Mouse (Mus musculus) brown adipose tissue, adult 24 weeks (tissue): ENCODE data around the gene Ccdc137. TPM values are rescaled to one million over a fixed set of nuclear protein-coding genes. Genes with fewer than 3 reads are reported as not detected.
"Not testable (repeated sequence)": the region's sequence is repeated elsewhere in the genome, so short reads cannot be mapped to it uniquely, and the experiment has no call there.

Experiments
- H3K27ac ChIP-seq: fragments of 200-500 bp; replicated peaks from 2 replicates; pipeline ENCODE4 v1.5.1; 2012; ENCODE audit warnings: low read depth, mild to moderate bottlenecking, low read length
- H3K4me1 ChIP-seq: fragments of 200-500 bp; 2 replicates; pipeline ENCODE4 v1.6.1; 2012; ENCODE audit warnings: low read length, mixed read lengths; ENCODE audit not compliant: control insufficient read depth, insufficient read depth, insufficient read length
- H3K4me3 ChIP-seq: fragments of 200-500 bp; 2 replicates; pipeline ENCODE4 v1.5.1; 2012; ENCODE audit warnings: low read depth, mild to moderate bottlenecking, low read length, moderate library complexity; ENCODE audit not compliant: insufficient read depth
- polyA plus RNA-seq: library from polyadenylated mRNA; stranded (reverse); fragments of >200 nt; gene quantifications from 2 replicates; pipeline ENCODE4 v1.2.4, GENCODE M21; 2012; ENCODE audit not compliant: missing spikeins, insufficient read depth, insufficient read length

Gene Ccdc137
- polyA plus RNA-seq: 5.7 and 8.6 TPM in 2 replicates

DNA sequence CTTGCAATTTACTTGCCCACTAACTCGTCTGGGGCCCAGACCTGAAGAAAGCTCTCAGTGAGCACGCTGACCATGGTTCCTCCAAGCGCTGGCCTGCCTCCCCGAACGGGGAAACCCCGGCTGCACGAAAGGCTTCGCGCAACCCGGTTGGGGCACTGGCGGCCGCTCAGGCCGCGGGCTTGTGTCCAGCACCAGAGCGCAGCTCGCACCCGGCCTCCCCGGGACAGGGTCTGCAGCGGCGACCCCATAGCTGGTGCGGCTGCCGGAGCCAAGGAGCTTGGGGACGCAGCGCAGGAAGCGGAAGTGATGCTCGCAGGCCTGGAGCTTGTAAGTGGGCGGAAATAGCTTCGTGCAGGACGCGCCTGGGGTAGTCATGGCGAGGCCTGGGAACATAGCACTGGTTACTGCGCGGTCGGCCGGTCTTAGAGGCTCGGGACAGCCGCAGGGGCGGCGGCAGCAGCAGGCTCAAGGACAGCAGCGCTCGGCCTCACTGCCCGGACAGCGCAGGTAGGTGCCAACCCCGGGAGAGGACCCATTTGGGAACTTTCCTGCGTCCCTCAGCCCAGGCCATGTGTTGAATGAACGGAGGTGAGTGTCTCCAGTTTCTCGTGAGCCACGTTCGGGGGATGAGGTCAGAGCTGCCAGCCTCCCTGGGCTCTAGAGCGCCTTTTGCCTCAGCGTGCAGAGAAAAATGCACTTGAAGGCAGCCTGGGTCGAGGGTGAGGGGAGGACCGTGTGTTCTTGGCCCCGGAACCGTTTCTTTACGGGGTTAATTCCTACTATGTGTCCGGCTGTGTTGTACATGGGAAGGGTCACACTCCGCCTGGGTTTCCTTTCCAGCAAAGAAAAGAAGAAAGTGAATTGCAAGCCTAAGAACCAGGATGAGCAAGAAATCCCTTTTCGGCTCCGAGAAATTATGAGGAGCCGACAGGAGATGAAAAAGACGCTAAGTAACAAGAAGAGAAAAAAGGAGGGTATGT, at the start of gene Ccdc137, which contains the start of gene Oxld1:
TSS of gene Ccdc137 (plus strand) at position 344 of the 980 bp plus-strand sequence.
TSS of gene Oxld1 (minus strand) at position 297 of the 980 bp plus-strand sequence.
- Histone ChIP-seq H3K4me3 (peak within 1 kb of the TSS; percentile 88), H3K4me1 (no peaks in the 10 kb centered on the region), H3K27ac (peak within 1 kb of the TSS; percentile 79)

DNA sequence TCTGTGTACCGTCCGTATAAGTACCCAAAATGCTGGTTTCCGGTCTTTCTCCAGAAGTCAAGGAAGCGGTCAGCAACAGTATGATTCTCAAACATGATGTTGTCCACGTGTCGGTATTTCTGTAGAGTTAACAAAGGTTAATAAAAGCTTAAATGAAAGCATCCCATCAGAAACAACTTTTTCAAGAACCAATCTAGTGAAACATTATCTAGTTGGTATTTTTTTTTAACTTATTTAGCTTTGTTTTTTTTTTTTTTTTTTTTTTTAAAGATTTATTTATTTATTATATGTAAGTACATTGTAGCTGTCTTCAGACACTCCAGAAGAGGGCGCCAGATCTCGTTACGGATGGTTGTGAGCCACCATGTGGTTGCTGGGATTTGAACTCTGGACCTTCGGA, 44.3 kb upstream of the Ccdc137 start:
- not testable (repeated sequence) for H3K27ac ChIP-seq, H3K4me3 ChIP-seq, H3K4me1 ChIP-seq

DNA sequence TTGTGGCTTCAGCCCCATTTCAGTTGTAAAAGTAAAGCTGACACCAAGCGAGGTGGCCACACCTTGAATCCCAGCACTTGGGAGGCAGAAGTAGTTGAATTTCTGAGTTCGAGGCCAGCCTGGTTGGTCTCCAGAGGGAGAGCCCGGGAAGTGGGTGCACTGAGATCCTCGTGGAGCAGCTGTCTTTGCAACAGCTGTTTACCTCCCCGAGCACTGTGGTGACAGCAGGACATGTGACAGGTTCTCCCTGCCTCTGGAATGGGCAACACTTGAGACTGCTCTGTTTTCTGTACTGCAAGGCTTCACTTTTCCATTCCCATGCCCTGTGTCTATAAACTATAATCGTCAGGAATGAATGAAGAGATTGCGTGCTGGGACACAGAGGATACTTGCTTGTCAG, 40.1 kb upstream of the Ccdc137 start:
- Histone ChIP-seq H3K27ac (no peak overlapping the region), H3K4me3 (no peak overlapping the region), H3K4me1 (no peaks in the 10 kb centered on the region)

- no peak overlapping the region for H3K4me3 ChIP-seq
- H3K4me1 ChIP-seq: no peaks in the 10 kb centered on the region
- no peak overlapping the region for H3K27ac ChIP-seq
Observed at GRCm38 (mm10) chr11:120418592-120418991, 39.3 kb upstream of the Ccdc137 start.

- no peak overlapping the region for H3K4me3 ChIP-seq
- H3K4me1 ChIP-seq: no peaks in the 10 kb centered on the region
- no peak overlapping the region for H3K27ac ChIP-seq
Observed at GRCm38 (mm10) chr11:120422651-120423568, 35.0 kb upstream of the Ccdc137 start.

DNA sequence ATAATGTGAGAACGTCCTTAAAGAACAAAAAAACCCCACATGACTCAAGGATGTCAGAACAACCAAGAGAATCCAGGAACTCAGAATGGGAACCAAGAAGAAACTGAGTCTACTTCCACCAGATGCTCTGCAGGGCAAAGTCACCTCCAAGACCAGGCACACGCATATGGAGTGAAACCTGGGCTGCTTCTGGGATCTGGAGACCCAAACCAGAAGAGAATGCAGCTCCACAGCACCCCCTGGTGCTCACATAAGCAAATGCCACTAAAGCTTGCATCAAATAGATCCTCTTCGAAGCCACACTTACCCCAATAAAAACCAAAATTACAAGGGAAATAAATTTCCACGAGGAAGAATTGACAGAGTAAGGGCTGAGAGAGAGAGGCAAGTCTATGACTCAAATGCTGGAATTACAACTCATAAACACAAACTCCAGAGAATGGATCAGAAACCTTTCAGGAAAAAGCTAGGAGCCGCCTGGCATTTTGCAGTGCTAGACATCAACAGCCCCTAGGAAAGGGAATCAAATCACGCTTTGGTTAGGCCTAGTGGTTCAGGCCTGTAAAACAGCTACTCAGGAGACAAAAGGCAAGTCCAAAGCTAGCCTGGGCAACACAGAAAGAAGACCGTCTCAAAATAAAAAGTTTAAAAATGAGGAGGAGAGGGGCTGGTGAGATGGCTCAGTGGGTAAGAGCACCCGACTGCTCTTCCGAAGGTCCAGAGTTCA, 34.2 kb upstream of the Ccdc137 start:
- Histone ChIP-seq H3K4me3 (no peak overlapping the region), H3K4me1 (no peaks in the 10 kb centered on the region), H3K27ac (no peak overlapping the region)

DNA sequence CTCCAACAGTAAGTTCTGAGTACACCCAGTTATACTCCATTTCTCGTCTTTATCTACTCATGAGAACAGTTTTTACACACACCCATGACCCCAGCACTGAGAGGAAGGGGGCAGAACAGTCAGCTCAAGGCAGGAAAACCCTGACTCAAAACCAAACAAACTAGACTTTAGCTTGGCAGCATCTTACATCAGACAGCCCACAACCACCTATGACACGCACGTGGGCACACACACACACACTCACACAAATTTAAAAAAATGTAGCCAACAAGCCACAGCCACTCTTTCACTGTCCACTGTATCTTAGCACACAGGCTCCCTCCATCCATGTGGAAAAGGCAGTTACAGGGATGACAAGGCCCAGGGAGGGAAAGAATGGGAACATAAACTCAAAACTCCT, 31.2 kb upstream of the Ccdc137 start:
- Histone ChIP-seq H3K4me1 (no peaks in the 10 kb centered on the region), H3K4me3 (no peak overlapping the region), H3K27ac (no peak overlapping the region)

DNA sequence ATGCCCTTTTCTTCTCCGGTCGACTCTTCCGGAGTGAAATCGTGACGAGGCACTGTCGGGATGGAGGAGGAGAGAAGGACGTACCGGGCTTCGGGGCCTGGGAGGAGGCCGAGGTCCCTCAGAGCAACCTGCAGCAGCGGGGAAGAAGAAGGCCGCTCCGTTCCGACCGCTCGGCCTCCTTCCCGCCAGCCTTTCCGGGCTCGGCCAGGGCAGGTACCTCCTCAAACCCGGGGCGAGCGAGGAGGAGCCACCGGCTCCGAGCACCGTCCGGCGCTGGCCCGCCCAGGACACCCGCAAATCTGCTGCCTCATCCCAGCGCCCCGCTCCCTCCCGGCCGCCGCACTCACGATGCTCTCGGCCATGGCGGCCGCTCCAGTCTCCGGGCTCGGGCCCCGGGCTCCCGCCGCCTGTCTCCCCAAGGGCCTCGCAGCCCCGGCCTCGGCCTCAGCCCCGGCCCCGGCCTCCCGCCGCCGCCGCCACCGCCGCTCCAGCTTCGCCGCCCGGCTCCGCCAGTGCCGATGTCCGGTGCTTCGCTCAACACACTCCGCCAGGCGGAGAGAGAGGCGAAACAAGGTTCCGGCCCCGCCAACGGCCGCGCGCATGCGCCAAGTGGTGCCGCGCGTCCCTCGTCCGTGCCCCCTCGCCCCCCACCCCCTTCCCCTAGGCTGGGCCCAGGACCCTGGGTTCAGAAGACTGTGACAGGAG, 20.6 kb upstream of the Ccdc137 start, which contains the start of gene Nploc4:
TSS of gene Nploc4 (minus strand) at position 557 of the 705 bp plus-strand sequence.
- Histone ChIP-seq H3K4me3 (peak within 1 kb of the TSS; percentile 85), H3K27ac (peak within 1 kb of the TSS; percentile 68), H3K4me1 (peaks cover 6% of the 10 kb centered on the region; the same call in 1 of the 2 replicates)

DNA sequence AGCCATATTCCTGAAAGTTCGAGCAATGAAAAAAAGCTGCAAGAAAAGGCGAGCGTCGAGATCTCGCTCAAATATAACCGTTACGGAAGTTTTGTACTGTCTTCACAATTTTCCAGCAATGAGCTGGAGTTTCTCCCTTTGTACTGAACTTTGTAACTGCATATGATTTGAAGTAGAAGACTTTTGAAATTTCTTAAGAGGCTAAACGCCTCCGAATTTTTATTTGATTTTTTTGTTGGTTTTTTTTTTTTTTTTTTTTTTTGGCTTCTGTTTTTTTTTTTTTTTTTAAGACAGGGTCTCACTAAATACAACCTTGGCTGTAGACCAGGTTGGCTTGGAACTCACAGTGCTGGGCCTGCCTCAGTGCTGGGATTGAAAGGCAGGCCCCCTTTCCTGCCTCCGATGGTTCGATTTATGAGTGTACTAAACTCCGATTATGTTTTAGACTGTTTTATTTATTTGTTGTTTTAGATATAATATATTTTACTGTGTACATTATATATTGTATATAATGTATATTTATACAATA, 20.0 kb upstream of the Ccdc137 start:
- Histone ChIP-seq H3K27ac (no peak overlapping the region), H3K4me1 (peaks cover 6% of the 10 kb centered on the region; the same call in 1 of the 2 replicates), H3K4me3 (peak overlapping the region; percentile 85)

DNA sequence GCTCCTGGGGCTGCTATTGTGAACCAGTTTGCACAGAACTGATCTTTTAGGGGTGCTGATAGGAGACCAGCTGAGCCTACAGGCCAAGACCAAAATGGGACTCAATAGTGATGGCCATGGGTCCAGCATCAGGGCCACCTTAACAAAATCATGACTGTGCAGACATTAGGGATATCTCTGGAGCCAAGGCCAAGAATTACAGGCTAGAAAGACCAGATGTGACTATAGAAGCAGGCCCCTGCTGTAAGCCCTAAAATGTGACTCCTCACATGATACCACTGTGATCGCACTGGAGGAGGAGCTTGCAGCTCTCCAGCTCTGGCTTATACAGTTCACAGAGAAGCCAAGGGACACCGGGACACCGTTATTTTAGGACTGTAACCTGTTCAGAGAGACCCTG, 15.6 kb upstream of the Ccdc137 start, which contains the start of gene Tspan10:
TSS of gene Tspan10 (plus strand) at position 301 of the 400 bp plus-strand sequence.
- Histone ChIP-seq H3K4me1 (no peaks in the 10 kb centered on the region), H3K27ac (no peak within 1 kb of the TSS), H3K4me3 (no peak within 1 kb of the TSS)

DNA sequence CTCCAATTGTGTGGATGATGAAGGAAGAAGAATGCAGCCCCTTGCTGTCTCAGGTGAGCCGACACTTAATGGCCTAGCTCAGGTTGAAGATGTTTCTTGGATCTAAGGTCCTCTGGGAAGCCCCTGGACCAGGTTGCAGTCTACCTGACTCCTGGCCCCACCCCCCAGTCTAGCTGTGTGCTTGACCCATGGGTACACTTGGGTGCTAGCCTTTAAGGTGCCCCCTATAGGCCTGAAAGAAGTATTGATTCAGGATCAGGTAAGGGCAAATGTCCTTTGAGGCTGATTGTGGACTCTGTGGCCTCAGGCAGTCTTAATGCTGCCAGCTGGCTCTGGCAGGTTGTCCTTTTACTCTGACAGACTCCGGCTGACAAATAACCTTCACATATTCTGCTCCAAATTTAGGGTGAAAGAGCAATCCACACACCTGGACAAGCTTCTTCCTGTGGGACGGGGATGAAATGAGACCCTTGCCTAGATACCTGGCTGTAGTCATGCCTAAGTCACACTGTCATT, 15.1 kb upstream of the Ccdc137 start:
- Histone ChIP-seq H3K27ac (no peak overlapping the region), H3K4me3 (no peak overlapping the region), H3K4me1 (no peaks in the 10 kb centered on the region)

- Histone ChIP-seq H3K4me3 (no peak overlapping the region), H3K4me1 (no peaks in the 10 kb centered on the region), H3K27ac (no peak overlapping the region)
Observed at GRCm38 (mm10) chr11:120444106-120444505, 13.8 kb upstream of the Ccdc137 start.

- H3K4me1 ChIP-seq: no peaks in the 10 kb centered on the region
- H3K4me3 ChIP-seq: no peak overlapping the region
- H3K27ac ChIP-seq: no peak overlapping the region
Observed at GRCm38 (mm10) chr11:120445475-120445874, 12.4 kb upstream of the Ccdc137 start.
